Mouse (Mus musculus): Measurements from ENCODE around the gene Zfp276.
"Not testable (repeated sequence)": the region's sequence is repeated elsewhere in the genome, so short reads cannot be mapped to it uniquely, and the experiment has no call there.

Gene Zfp276

GRCm38 (mm10) chr8:123244382-123244781, 9.6 kb upstream of the Zfp276 start:
- DNase-seq (ENCODE audit: low read depth, low spot score): no peak

GRCm38 (mm10) chr8:123245543-123245942, 8.5 kb upstream of the Zfp276 start:
- no peak for DNase-seq (ENCODE audit: low read depth, low spot score)

- DNase-seq (ENCODE audit: low read depth, low spot score): no peak
Observed at GRCm38 (mm10) chr8:123247748-123248147, 6.2 kb upstream of the Zfp276 start.

GRCm38 (mm10) chr8:123248596-123248995, 5.4 kb upstream of the Zfp276 start:
- no peak for DNase-seq (ENCODE audit: low read depth, low spot score)

- no peak for DNase-seq (ENCODE audit: low read depth, low spot score)
Observed at GRCm38 (mm10) chr8:123250940-123251339, 3.1 kb upstream of the Zfp276 start.

- no peak for DNase-seq (ENCODE audit: low read depth, low spot score)
Observed at GRCm38 (mm10) chr8:123252925-123253324, 1.1 kb upstream of the Zfp276 start.

GRCm38 (mm10) chr8:123253451-123254098, 420 bp upstream of the Zfp276 start:
- DNase-seq (ENCODE audit: low read depth, low spot score): no peak

- no peak for DNase-seq (ENCODE audit: low read depth, low spot score)
Observed at GRCm38 (mm10) chr8:123255170-123255569, 1.2 kb downstream of the Zfp276 start.

- no peak for DNase-seq (ENCODE audit: low read depth, low spot score)
Observed at GRCm38 (mm10) chr8:123257114-123257513, 3.1 kb downstream of the Zfp276 start.

GRCm38 (mm10) chr8:123257593-123257992, 3.6 kb downstream of the Zfp276 start:
- not testable (repeated sequence) for DNase-seq (ENCODE audit: low read depth, low spot score)

- DNase-seq (ENCODE audit: low read depth, low spot score): peak; percentile 50
Observed at GRCm38 (mm10) chr8:123267926-123268656, 14.1 kb downstream of the Zfp276 start.

- DNase-seq (ENCODE audit: low read depth, low spot score): no peak
Observed at GRCm38 (mm10) chr8:123271147-123271546, 17.2 kb downstream of the Zfp276 start.

- peak; percentile 62 for DNase-seq (ENCODE audit: low read depth, low spot score)
Observed at GRCm38 (mm10) chr8:123271901-123272300, 17.9 kb downstream of the Zfp276 start.

- no peak for DNase-seq (ENCODE audit: low read depth, low spot score)
Observed at GRCm38 (mm10) chr8:123274447-123274846, 20.5 kb downstream of the Zfp276 start.

- DNase-seq (ENCODE audit: low read depth, low spot score): no peak
Observed at GRCm38 (mm10) chr8:123275096-123275495, 21.1 kb downstream of the Zfp276 start.

GRCm38 (mm10) chr8:123278445-123278844, 24.4 kb downstream of the Zfp276 start:
- no peak for DNase-seq (ENCODE audit: low read depth, low spot score)

GRCm38 (mm10) chr8:123279828-123280227, 25.8 kb downstream of the Zfp276 start:
- no peak for DNase-seq (ENCODE audit: low read depth, low spot score)

- no peak for DNase-seq (ENCODE audit: low read depth, low spot score)
Observed at GRCm38 (mm10) chr8:123280302-123281094, 26.5 kb downstream of the Zfp276 start.

- not testable (repeated sequence) for DNase-seq (ENCODE audit: low read depth, low spot score)
Observed at GRCm38 (mm10) chr8:123282994-123283393, 29.0 kb downstream of the Zfp276 start.

- DNase-seq (ENCODE audit: low read depth, low spot score): no peak
Observed at GRCm38 (mm10) chr8:123283991-123284390, 30.0 kb downstream of the Zfp276 start.

GRCm38 (mm10) chr8:123284493-123284892, 30.5 kb downstream of the Zfp276 start:
- DNase-seq (ENCODE audit: low read depth, low spot score): peak; percentile 24

- DNase-seq (ENCODE audit: low read depth, low spot score): no peak
Observed at GRCm38 (mm10) chr8:123287362-123287761, 33.4 kb downstream of the Zfp276 start.
